Mouse (Mus musculus): Measurements from ENCODE around the gene H2-T23.
"Not testable (repeated sequence)": the region's sequence is repeated elsewhere in the genome, so short reads cannot be mapped to it uniquely, and the experiment has no call there.

H2-T23 gene

GRCm38 (mm10) chr17:36032351-36032875 is at the start of gene H2-T23:
H2-T23 (minus strand) TSS chr17:36032855.
- DNase-seq (ENCODE audit: low spot score in 2 of 2) = not testable (repeated sequence)

GRCm38 (mm10) chr17:36081901-36082300 is 49.2 kb upstream of the H2-T23 start:
- not testable (repeated sequence) for DNase-seq (ENCODE audit: low spot score in 2 of 2)

- peak; percentile 59 to 75 for DNase-seq (ENCODE audit: low spot score in 2 of 2)
Measured at GRCm38 (mm10) chr17:36060829-36061228, 28.2 kb upstream of the H2-T23 start.

- DNase-seq (ENCODE audit: low spot score in 2 of 2) = not testable (repeated sequence)
Measured at GRCm38 (mm10) chr17:36058362-36058761, 25.7 kb upstream of the H2-T23 start, which contains the start of gene Gm11127. Gm11127 (minus strand) TSS chr17:36058371.

- DNase-seq (ENCODE audit: low spot score in 2 of 2) = not testable (repeated sequence)
Measured at GRCm38 (mm10) chr17:36057927-36058326, 25.3 kb upstream of the H2-T23 start.

- DNase-seq (ENCODE audit: low spot score in 2 of 2) = no peak
Measured at GRCm38 (mm10) chr17:36043286-36043685, 10.6 kb upstream of the H2-T23 start.

- DNase-seq (ENCODE audit: low spot score in 2 of 2) = peak in 1 of 2 experiments; percentile 71
Measured at GRCm38 (mm10) chr17:36042610-36043169, 10.0 kb upstream of the H2-T23 start, which contains the start of the genes H2-T22 and Gm6034. H2-T22 (minus strand) TSS chr17:36042747. Gm6034 (plus strand) TSS chr17:36042961.

GRCm38 (mm10) chr17:36042055-36042454 is 9.4 kb upstream of the H2-T23 start:
- DNase-seq (ENCODE audit: low spot score in 2 of 2) = not testable (repeated sequence)

GRCm38 (mm10) chr17:36040604-36041003 is 7.9 kb upstream of the H2-T23 start:
- not testable (repeated sequence) for DNase-seq (ENCODE audit: low spot score in 2 of 2)

- not testable (repeated sequence) for DNase-seq (ENCODE audit: low spot score in 2 of 2)
Measured at GRCm38 (mm10) chr17:36036126-36036525, 3.5 kb upstream of the H2-T23 start.

GRCm38 (mm10) chr17:36035010-36035638 is 2.5 kb upstream of the H2-T23 start:
- not testable (repeated sequence) for DNase-seq (ENCODE audit: low spot score in 2 of 2)

GRCm38 (mm10) chr17:36034524-36034923 is 1.9 kb upstream of the H2-T23 start:
- DNase-seq (ENCODE audit: low spot score in 2 of 2) = not testable (repeated sequence)

GRCm38 (mm10) chr17:36031583-36032331 is 898 bp downstream of the H2-T23 start:
- not testable (repeated sequence) for DNase-seq (ENCODE audit: low spot score in 2 of 2)

- DNase-seq (ENCODE audit: low spot score in 2 of 2) = not testable (repeated sequence)
Measured at GRCm38 (mm10) chr17:36030703-36031582, 1.7 kb downstream of the H2-T23 start.

- not testable (repeated sequence) for DNase-seq (ENCODE audit: low spot score in 2 of 2)
Measured at GRCm38 (mm10) chr17:36030046-36030702, 2.5 kb downstream of the H2-T23 start.

- no peak for DNase-seq (ENCODE audit: low spot score in 2 of 2)
Measured at GRCm38 (mm10) chr17:36028879-36029619, 3.6 kb downstream of the H2-T23 start.

GRCm38 (mm10) chr17:36027663-36028062 is 5.0 kb downstream of the H2-T23 start:
- no peak for DNase-seq (ENCODE audit: low spot score in 2 of 2)

GRCm38 (mm10) chr17:36025901-36026300 is 6.8 kb downstream of the H2-T23 start:
- no peak for DNase-seq (ENCODE audit: low spot score in 2 of 2)

- no peak for DNase-seq (ENCODE audit: low spot score in 2 of 2)
Measured at GRCm38 (mm10) chr17:36025197-36025596, 7.5 kb downstream of the H2-T23 start.

All from right cerebral cortex, postnatal 36 days (tissue).